Comparison of ENCODE assay signal across 8 mouse cellular contexts in genomic region chr9:46003729-46004128, GRCm38 (mm10). TPM values are rescaled to one million over a fixed set of nuclear protein-coding genes. Genes with fewer than 3 reads are reported as not detected.
DNase-seq lines count a peak whose midpoint lies in the region; ATAC-seq and TF ChIP-seq lines count a peak whose summit lies in the region.

No protein-coding gene starts in this region.

- ATAC-seq in midbrain, embryonic 11.5 days (ENCODE audit: low FRiP score), result no peak
- no peak; the same call in 1 of the 2 replicates for ATAC-seq in midbrain, embryonic 13.5 days
- ATAC-seq in limb, embryonic 14.5 days (ENCODE audit: low FRiP score, low read depth), result peak; percentile 34; the same call in 1 of the 2 replicates

- no peaks in the 10 kb centered on the region for H3K36me3 ChIP-seq in midbrain, embryonic 11.5 days (ENCODE audit: control insufficient read depth, insufficient read depth, low read length)
- H3K36me3 ChIP-seq in midbrain, embryonic 13.5 days, result no peaks in the 10 kb centered on the region
- H3K36me3 ChIP-seq in limb, embryonic 14.5 days (ENCODE audit: control insufficient read depth, insufficient read depth, low read length), result no peaks in the 10 kb centered on the region

- H3K9ac ChIP-seq in midbrain, embryonic 11.5 days (ENCODE audit: low read length), result no peak overlapping the region
- no peak overlapping the region for H3K9ac ChIP-seq in midbrain, embryonic 13.5 days (replicated peaks)
- H3K9ac ChIP-seq in limb, embryonic 14.5 days (ENCODE audit: low read depth, low read length, severe bottlenecking), result no peak overlapping the region

- no peak overlapping the region for H3K4me3 ChIP-seq in midbrain, embryonic 11.5 days (ENCODE audit: low read depth, low read length)
- no peak overlapping the region for H3K4me3 ChIP-seq in midbrain, embryonic 13.5 days (replicated peaks)
- H3K4me3 ChIP-seq in bone marrow macrophage, adult 2 months (ENCODE audit: insufficient read depth, low read length), result no peak overlapping the region
- no peak overlapping the region for H3K4me3 ChIP-seq in limb, embryonic 14.5 days (replicated peaks; ENCODE audit: low read length)

- no peak overlapping the region for H3K4me2 ChIP-seq in midbrain, embryonic 11.5 days
- H3K4me2 ChIP-seq in midbrain, embryonic 13.5 days (replicated peaks), result no peak overlapping the region
- H3K4me2 ChIP-seq in limb, embryonic 14.5 days (replicated peaks; ENCODE audit: low read depth, low read length, severe bottlenecking), result no peak overlapping the region

- no peaks in the 10 kb centered on the region for H3K27me3 ChIP-seq in midbrain, embryonic 11.5 days (ENCODE audit: control insufficient read depth, insufficient read depth, low read length)
- no peaks in the 10 kb centered on the region for H3K27me3 ChIP-seq in midbrain, embryonic 13.5 days
- no peaks in the 10 kb centered on the region for H3K27me3 ChIP-seq in limb, embryonic 14.5 days (ENCODE audit: control insufficient read depth, insufficient read depth, low read length)

- DNase-seq in midbrain, embryonic 11.5 days (ENCODE audit: low spot score, missing footprints), result peak; percentile 99
- peak; percentile 83 for DNase-seq in forelimb bud, embryonic 11.5 days (ENCODE audit: low read depth, low spot score)
- DNase-seq in induced T-regulatory cell, adult 2 months (ENCODE audit: low read depth), result peak; percentile 87
- peak; percentile 88 for DNase-seq in limb, embryonic 14.5 days (ENCODE audit: low spot score)
- peak; percentile 74 to 90 for DNase-seq in right cerebral cortex, postnatal 10 days (ENCODE audit: low spot score in 2 of 2)
- DNase-seq in urinary bladder, postnatal 14 days (ENCODE audit: low spot score), result peak; percentile 86

- H3K9me3 ChIP-seq in midbrain, embryonic 11.5 days (ENCODE audit: control insufficient read depth, low read length), result no peaks in the 10 kb centered on the region
- H3K9me3 ChIP-seq in midbrain, embryonic 13.5 days, result no peaks in the 10 kb centered on the region
- H3K9me3 ChIP-seq in limb, embryonic 14.5 days (ENCODE audit: control insufficient read depth, low read length), result no peaks in the 10 kb centered on the region

- H3K4me1 ChIP-seq in midbrain, embryonic 11.5 days (ENCODE audit: control insufficient read depth, insufficient read depth, low read length), result no peaks in the 10 kb centered on the region
- no peaks in the 10 kb centered on the region for H3K4me1 ChIP-seq in midbrain, embryonic 13.5 days (replicated peaks)
- peaks cover 10% of the 10 kb centered on the region for H3K4me1 ChIP-seq in bone marrow macrophage, adult 2 months (ENCODE audit: control insufficient read depth, insufficient read depth, low read length)
- H3K4me1 ChIP-seq in limb, embryonic 14.5 days (ENCODE audit: control insufficient read depth, insufficient read depth, low read length), result 0 out of 2 replicates have a peak, but pooled peaks cover 2% of the 10 kb centered on the region

- peak; percentile 87 for TF ChIP-seq CTCF in bone marrow macrophage, adult 2 months (IDR thresholded peaks at IDR 0.05; ENCODE audit: low read depth, low read length)

- H3K27ac ChIP-seq in midbrain, embryonic 11.5 days (ENCODE audit: low read depth, low read length), result no peak overlapping the region
- no peak overlapping the region for H3K27ac ChIP-seq in midbrain, embryonic 13.5 days
- H3K27ac ChIP-seq in bone marrow macrophage, adult 2 months (ENCODE audit: insufficient read depth, low read depth, low read length), result no peak overlapping the region
- no peak overlapping the region for H3K27ac ChIP-seq in limb, embryonic 14.5 days (replicated peaks; ENCODE audit: low read depth, low read length)

- 11% methylated on average over 7 of the region's 7 CpGs for WGBS in midbrain, embryonic 11.5 days
- WGBS in midbrain, embryonic 13.5 days, result 8% methylated on average over 7 of the region's 7 CpGs
- WGBS in limb, embryonic 14.5 days, result 9% methylated on average over 7 of the region's 7 CpGs

- no peak for TF ChIP-seq POLR2A in bone marrow macrophage, adult 2 months (IDR thresholded peaks at IDR 0.05; ENCODE audit: borderline replicate concordance, low read depth, low read length)
- TF ChIP-seq POLR2A in limb, embryonic 14.5 days (IDR thresholded peaks at IDR 0.05; ENCODE audit: borderline replicate concordance, extremely low read depth, insufficient read depth, insufficient read length), result no peak

RNA-seq across cellular contexts. Expression of gene Pafah1b2, which starts 8.8 kb away (rescaled TPM):
- polyA plus RNA-seq in midbrain, embryonic 11.5 days (2014; fragmentation: Nextera tagmentation; extraction: Ambion mirVana), result 274 and 275 TPM in 2 replicates
- 303 and 305 TPM in 2 replicates for polyA plus RNA-seq in midbrain, embryonic 13.5 days (2015; fragmentation: Nextera tagmentation; extraction: Ambion mirVana)
- 41.0 and 44.9 TPM in 2 replicates for polyA plus RNA-seq in bone marrow macrophage, adult 2 months (2012; ENCODE audit: insufficient read depth, insufficient read length, missing spikeins)
- 70.1 and 87.2 TPM in 2 replicates for polyA plus RNA-seq in limb, embryonic 14.5 days (2012; rRNA removed)
- polyA plus RNA-seq in limb, embryonic 14.5 days (2014; fragmentation: Nextera tagmentation; extraction: Ambion mirVana), result 174 and 175 TPM in 2 replicates

RNA-seq across cellular contexts. Expression of gene Sik3, which starts 8.9 kb away (rescaled TPM):
- 8.7 and 8.9 TPM in 2 replicates for polyA plus RNA-seq in midbrain, embryonic 11.5 days (2014; fragmentation: Nextera tagmentation; extraction: Ambion mirVana)
- 5.7 and 6.7 TPM in 2 replicates for polyA plus RNA-seq in midbrain, embryonic 13.5 days (2015; fragmentation: Nextera tagmentation; extraction: Ambion mirVana)
- 23.4 and 24.4 TPM in 2 replicates for polyA plus RNA-seq in bone marrow macrophage, adult 2 months (2012; ENCODE audit: insufficient read depth, insufficient read length, missing spikeins)
- polyA plus RNA-seq in limb, embryonic 14.5 days (2012; rRNA removed), result 23.9 and 26.7 TPM in 2 replicates
- 13.7 and 15.1 TPM in 2 replicates for polyA plus RNA-seq in limb, embryonic 14.5 days (2014; fragmentation: Nextera tagmentation; extraction: Ambion mirVana)

RNA-seq across cellular contexts. Expression of gene Sidt2, which starts 48.7 kb away (rescaled TPM):
- 20.0 and 21.7 TPM in 2 replicates for polyA plus RNA-seq in midbrain, embryonic 11.5 days (2014; fragmentation: Nextera tagmentation; extraction: Ambion mirVana)
- 27.4 and 32.7 TPM in 2 replicates for polyA plus RNA-seq in midbrain, embryonic 13.5 days (2015; fragmentation: Nextera tagmentation; extraction: Ambion mirVana)
- polyA plus RNA-seq in bone marrow macrophage, adult 2 months (2012; ENCODE audit: insufficient read depth, insufficient read length, missing spikeins), result 110 and 122 TPM in 2 replicates
- 121 and 190 TPM in 2 replicates for polyA plus RNA-seq in limb, embryonic 14.5 days (2012; rRNA removed)
- 56.1 and 58.7 TPM in 2 replicates for polyA plus RNA-seq in limb, embryonic 14.5 days (2014; fragmentation: Nextera tagmentation; extraction: Ambion mirVana)
